Mouse (Mus musculus): ENCODE results near the gene Vti1a.

GRCm38 (mm10) chr19:55335881-55336280 lies 19.8 kb downstream of the Vti1a start:
- TF ChIP-seq CTCF (IDR thresholded peaks at IDR 0.05; ENCODE audit: borderline replicate concordance, extremely low read depth, insufficient read depth, insufficient read length) (no peak), POLR2A (IDR thresholded peaks at IDR 0.05; ENCODE audit: borderline replicate concordance, extremely low read depth, insufficient read depth, insufficient read length, poor library complexity, severe bottlenecking) (no peak)
